Mouse (Mus musculus) testis, postnatal 10 days (tissue): Measurements from ENCODE around the gene Ldhal6b.
"Not testable (repeated sequence)": the region's sequence is repeated elsewhere in the genome, so short reads cannot be mapped to it uniquely, and the experiment has no call there.

ENCODE experiments used
- DNase-seq: peaks from one replicate; pipeline ENCODE4 v3.0.0; 2021; ENCODE audit warnings: low spot score

Ldhal6b gene

DNA sequence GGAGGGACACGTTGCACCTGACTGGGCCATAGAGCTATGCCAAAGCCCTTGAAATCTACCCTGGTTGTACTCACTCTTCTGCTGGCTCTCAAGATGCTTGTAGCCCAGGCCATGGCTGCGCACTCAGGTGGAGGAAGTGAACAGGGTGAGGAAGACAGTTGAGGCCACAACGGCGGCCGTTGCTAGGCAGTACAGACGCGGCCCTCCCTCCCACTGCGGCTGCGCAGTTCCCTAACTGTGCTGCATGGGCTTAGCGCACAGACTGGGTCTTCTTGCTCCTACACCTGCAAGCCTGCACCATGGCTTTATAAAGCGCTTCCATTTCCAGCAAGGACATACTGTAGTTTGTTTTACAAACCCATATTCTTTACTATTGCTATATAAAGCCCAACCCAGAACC, at the start of gene Ldhal6b:
Ldhal6b (minus strand) TSS at position 223 of the 400 bp plus-strand sequence.
- DNase-seq: peak; percentile 46

DNA sequence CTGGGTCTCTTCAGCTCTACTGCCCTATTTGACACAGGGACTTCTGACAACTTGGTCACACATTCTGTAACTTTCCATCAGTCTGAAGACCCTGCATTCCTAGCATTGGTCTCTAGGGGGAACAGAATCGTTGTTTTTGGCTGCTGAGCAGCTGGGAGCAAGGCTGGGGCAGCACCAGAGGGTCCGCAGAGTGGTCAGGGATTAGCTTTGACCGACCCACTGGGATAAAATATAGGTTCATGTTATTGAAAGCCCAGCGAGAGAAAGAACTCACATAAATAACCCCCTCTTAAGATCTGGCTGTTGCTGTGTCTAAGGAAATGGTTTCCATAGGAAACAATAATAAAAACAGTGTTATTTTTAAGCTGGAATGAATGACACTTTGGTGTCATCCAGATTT, 48.6 kb upstream of the Ldhal6b start:
- no peak for DNase-seq

GRCm38 (mm10) chr17:5466736-5467135, 48.2 kb upstream of the Ldhal6b start:
- DNase-seq: no peak

DNA sequence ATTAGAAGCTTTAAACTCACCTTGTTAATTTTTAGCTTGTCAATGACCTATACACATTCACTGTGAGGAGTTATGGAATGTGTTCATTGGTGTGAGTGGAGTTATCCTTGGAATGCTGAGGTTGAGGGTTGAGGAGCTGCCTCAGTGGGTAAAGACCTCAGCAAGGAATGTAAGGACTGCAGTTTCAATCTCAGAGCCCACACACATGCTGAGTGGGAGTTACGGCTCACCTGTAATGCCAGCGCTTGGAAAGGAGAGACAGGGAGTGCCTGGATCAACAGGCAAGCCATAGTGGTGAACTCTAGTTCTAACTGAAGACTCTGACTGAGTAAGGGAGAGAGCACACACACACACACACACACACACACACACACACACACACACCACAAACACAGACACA, 45.3 kb upstream of the Ldhal6b start:
- DNase-seq: no peak

- no peak for DNase-seq
Observed at GRCm38 (mm10) chr17:5453657-5454056, 35.1 kb upstream of the Ldhal6b start.

GRCm38 (mm10) chr17:5443751-5444150, 25.2 kb upstream of the Ldhal6b start:
- DNase-seq: peak; percentile 79

DNA sequence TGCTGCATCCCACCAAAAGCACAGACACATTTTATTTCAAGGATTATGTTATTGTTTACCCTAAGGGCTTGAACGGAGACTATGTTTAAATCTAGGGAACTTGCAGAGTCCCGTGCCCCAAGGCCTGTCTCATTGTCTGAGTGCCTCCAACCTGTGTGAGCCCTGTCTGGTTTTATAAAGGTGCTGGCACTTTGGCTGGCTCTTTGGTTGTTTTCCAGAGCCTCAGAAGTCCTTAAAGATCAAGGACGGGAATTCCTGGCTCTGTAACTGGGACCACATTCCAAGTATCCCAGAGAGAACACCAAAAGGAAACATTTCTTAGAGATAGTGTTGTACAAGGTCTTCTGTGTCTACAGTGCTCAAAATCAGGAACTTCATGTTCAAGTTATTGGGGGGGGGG, 24.7 kb upstream of the Ldhal6b start:
- peak; percentile 56 for DNase-seq

GRCm38 (mm10) chr17:5442403-5442802, 23.8 kb upstream of the Ldhal6b start:
- DNase-seq: not testable (repeated sequence)

- peak; percentile 92 for DNase-seq
Observed at GRCm38 (mm10) chr17:5440159-5440971, 21.8 kb upstream of the Ldhal6b start, which contains the start of gene Tmem242. Tmem242 (minus strand) TSS chr17:5440259.

- DNase-seq: no peak
Observed at GRCm38 (mm10) chr17:5439831-5440158, 21.2 kb upstream of the Ldhal6b start.

DNA sequence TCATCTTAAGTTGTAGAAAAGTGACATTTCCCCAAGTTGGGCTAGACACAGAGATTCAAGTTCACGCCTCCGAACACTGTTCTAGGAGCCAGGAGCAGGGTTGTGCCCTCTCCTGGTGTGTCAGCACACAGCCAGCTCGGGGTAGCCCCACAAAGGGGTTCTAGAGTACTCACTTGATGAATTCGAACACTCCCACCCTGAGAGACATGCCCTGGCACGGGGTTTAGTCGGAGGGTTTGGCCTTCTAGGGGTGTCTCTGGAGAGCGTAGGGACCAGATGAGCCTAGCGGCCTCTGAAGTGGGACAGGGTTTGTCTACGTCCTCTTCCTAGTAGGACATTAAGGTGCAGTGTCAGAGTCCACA, 11.2 kb upstream of the Ldhal6b start:
- no peak for DNase-seq

DNA sequence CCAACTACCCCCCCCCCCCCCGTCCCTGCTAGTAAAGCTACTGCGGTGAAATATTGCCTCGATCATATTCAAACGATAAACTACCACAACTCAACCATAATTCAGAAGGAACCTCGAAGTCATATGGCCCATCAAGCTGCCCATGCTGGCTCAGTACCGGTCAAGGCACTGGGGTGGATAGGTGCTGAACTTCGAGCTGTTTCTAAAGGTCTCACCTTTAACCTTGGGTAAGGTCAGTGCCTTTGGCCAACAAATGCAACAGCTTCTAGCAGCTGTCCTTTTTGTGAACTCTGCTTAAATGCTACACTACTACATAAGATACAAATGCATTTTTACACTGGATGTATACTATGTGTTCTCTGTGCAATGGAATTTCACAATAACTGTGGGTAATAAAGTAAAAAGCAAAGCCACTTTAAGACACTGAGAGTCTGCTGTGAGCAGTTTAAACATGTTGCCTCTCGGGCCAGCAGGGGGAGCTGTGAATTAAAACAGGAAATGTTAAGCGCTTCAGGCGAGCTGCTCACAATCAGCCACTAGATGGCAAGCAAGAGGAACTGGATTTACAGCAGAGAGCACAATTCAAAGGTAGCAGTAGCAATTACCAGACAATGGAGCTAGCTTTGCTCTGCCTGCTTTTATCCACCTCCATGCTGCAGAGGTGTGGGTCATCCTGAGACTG, 10.7 kb upstream of the Ldhal6b start:
- DNase-seq: peak; percentile 95

DNA sequence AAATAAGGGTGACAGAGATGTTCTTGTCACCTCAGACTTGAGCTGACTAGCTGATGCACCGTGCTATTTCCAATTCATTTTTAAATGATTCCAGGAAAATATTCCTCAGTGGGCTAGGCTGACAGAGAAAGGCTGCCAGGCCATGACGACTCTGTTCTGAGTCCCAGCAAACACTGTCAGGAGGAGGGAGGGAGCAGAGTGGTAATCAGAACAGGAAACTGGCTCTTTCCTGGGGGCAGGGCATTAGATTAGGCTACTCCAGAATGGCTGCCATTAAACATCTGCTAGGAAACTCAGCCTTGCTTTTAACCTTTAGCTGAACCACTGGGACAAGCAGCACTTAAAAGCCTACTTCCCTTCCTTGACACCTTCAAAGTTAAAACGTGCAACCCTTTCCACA, 6.6 kb upstream of the Ldhal6b start:
- no peak for DNase-seq

DNA sequence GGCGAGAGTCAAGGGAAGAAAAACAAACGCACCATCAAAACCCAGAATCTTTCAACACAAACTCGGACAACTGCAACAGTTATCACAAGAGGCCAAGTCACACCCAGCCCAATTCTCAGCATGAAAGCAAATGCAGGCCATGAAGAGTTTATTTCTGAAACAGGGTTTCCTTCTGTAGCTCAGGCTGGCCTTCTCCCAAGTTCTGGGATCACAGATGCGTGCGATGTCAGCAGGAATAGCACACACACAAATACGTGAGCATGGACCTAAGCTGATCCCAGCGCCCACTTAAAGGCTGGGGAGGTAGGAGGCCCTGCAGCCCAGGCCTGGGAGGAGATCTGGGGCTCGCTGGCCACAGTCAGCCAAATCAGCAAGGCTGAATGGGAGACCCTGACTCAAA, 5.6 kb upstream of the Ldhal6b start:
- DNase-seq: no peak

DNA sequence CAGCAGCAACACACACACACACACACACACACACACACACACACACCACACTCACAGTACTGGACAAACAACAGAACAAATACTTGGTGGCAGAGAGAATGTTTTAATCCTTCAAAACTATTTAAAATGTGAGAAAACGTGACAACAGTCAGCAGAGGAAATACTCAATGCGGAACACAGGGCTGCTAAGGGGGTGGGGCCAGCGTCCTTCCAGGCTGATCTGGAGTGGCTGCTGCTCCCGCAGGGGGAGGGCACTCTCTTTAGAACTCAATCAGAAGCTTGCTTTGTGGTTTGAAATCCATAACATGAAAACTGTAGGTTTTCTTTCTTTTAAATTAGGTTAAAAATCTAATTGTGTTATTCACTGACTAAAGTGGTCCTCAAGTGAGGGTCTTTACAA, 3.3 kb upstream of the Ldhal6b start:
- DNase-seq: no peak

DNA sequence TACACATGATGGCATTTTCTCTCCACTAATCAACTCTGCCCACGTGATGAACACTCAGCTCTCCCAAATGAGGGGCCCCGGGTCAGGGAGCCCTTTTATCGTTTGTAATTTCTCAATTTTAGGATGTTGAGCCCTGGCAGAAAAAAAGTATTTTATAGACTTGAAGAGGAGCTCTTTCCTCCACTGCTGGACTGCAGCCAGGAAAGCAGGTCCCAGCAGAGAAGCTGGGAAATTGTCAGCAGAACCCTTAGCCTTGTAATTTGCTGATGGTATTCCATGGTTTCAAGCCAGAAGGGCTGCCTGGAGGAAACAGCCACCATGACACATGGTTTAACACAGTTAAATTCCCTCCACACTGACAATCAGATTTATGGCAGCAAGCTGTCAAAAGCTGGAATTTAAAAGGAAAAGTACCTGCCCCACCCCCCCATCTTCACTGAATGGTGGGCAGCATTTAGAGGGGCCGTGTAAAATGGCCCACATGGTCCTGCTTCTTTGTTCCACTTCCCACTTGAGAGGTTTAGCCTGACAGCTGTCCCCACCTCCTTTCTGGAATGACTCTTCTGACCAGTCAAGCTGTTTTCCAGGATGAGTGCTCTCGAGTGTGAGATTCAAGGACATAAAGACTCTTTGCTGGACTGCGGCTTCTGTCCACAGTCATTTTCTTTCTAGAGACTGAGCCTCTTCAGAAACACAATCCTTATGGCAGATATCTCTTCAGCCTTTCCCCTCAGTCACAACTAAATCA, 1.4 kb upstream of the Ldhal6b start:
- peak; percentile 46 for DNase-seq

DNA sequence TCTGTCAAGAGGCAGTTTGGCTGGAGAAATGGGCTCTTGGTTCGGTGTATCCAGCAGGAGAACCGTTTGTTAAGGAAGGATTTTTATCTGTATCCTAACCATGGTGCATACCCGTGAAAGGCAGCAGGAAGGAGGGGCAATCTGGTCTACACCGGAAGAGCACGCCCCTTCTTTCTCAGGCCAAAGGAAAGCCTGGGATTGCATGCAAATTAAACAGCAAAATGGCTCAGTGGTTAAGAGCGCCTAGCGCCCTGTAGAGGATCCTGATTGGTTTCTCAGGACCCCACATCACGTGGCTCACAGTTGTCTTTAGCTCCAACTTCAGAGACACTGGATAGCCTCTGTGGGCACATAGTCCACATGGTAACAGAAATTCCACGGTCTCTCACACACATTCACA, 489 bp upstream of the Ldhal6b start:
- DNase-seq: no peak

GRCm38 (mm10) chr17:5416518-5416917, 2.0 kb downstream of the Ldhal6b start:
- no peak for DNase-seq

- DNase-seq: no peak
Observed at GRCm38 (mm10) chr17:5414041-5414440, 4.5 kb downstream of the Ldhal6b start.

DNA sequence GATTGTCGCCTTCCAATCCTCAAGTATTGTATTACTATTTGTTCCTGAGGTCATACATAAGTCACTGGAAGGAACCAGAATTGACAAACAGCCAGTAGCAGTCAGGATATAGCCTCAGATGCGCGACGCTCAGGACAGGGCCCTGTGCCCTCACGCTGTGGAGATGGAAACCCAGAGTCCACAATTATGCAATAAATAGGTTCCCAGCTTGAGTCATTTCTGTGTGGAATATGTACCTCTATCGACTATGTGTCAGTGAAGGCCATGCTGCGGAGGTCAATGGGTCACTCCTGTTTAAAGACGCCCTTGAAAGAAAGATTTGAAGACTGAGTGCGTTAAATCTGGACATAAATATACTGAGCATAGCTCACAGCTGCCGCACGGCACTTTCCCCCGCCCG, 5.2 kb downstream of the Ldhal6b start:
- peak; percentile 37 for DNase-seq

DNA sequence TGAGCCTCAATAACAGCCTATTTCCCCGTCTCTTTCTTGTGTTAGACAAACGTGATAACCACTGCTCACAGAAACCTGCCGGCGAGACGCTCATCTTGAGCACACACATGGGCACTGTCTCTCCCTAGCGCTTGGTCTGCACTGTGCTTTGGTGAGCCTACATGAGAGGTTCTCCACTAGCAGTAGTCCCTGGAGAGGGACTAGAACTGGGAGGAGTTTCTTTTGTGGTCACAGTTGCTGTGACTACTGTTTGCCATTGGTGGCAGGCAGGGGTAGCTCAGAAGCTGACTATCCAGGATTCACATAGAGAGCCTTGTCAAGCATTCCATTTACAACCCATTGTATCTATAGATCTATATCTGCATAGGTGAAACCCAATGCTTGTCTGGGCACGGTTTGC, 5.8 kb downstream of the Ldhal6b start:
- DNase-seq: no peak

GRCm38 (mm10) chr17:5412301-5412700, 6.3 kb downstream of the Ldhal6b start:
- no peak for DNase-seq

DNA sequence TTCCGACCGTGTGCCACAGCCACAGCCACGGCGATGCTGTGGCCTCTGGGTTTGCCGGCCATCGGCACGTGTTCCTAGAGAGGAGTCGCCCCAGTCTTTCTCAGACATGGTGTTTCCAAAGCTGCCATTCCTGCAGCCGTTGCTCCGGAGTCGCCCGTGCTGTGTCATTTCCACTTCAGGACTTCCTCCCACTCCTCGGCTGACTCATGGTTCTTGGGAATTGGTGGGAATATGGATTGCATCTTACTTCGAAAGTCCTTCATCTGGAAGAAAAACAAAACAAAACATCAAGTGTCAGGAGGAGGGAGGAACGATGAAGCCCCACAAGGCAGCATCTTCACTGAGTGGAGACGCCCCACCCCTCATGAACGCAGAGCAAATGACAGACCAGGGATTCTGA, 7.4 kb downstream of the Ldhal6b start:
- no peak for DNase-seq
